Mouse (Mus musculus) MEL (cell line): ENCODE results near the gene Slco2a1. TPM values are rescaled to one million over a fixed set of nuclear protein-coding genes. Genes with fewer than 3 reads are reported as not detected.

Experiments
- DNase-seq: peaks from one replicate; pipeline ENCODE4 v3.0.0; 2011; ENCODE audit warnings: low read depth, low spot score
- H3K27ac ChIP-seq: 2 replicates; pipeline ENCODE4 v1.5.1; 2012; ENCODE audit warnings: low read depth, mild to moderate bottlenecking, control low read depth, low read length, moderate library complexity; ENCODE audit not compliant: control insufficient read depth
- H3K27me3 ChIP-seq, 2 experiments: fragments of 150-350 bp in 1 of 2; sonication (generic) in 1 of 2; 2 replicates each; pipeline ENCODE4 v1.6.1; 2012; ENCODE audit warnings: low read length in 2 of 2, mild to moderate bottlenecking in 2 of 2, improper control_type of control experiment in 1 of 2, moderate library complexity in 1 of 2; ENCODE audit not compliant: insufficient read depth in 2 of 2, control insufficient read depth in 1 of 2
- H3K36me3 ChIP-seq, 2 experiments: 2 replicates each; pipeline ENCODE4 v1.6.1; 2012 to 2014; ENCODE audit warnings: low read length in 2 of 2, improper control_type of control experiment in 1 of 2, inconsistent platforms in 1 of 2, mild to moderate bottlenecking in 1 of 2; ENCODE audit not compliant: insufficient read depth in 2 of 2, control insufficient read depth in 1 of 2
- H3K4me1 ChIP-seq, 2 experiments: fragments of 150-350 bp in 1 of 2; sonication (generic) in 1 of 2; 2 replicates each; pipeline ENCODE4 v1.6.1; 2012; ENCODE audit warnings: low read length in 2 of 2, improper control_type of control experiment in 1 of 2, mild to moderate bottlenecking in 1 of 2; ENCODE audit not compliant: insufficient read depth in 2 of 2, control insufficient read depth in 1 of 2
- H3K4me3 ChIP-seq, 2 experiments: fragments of 150-350 bp in 1 of 2; sonication (generic) in 1 of 2; 2 replicates each; pipeline ENCODE4 v1.5.1; 2012; ENCODE audit warnings: low read depth in 2 of 2, low read length in 2 of 2, mild to moderate bottlenecking in 2 of 2, moderate library complexity in 2 of 2, control low read depth in 1 of 2, improper control_type of control experiment in 1 of 2; ENCODE audit not compliant: control insufficient read depth in 1 of 2, insufficient read depth in 1 of 2
- H3K79me2 ChIP-seq: 2 replicates; pipeline ENCODE4 v1.6.1; 2012; ENCODE audit warnings: mild to moderate bottlenecking, low read length, moderate library complexity; ENCODE audit not compliant: control insufficient read depth, poor library complexity, insufficient read depth
- H3K9ac ChIP-seq: 2 replicates; pipeline ENCODE4 v1.6.1; 2012; ENCODE audit warnings: low read depth, mild to moderate bottlenecking, control low read depth, low read length, moderate library complexity; ENCODE audit not compliant: control insufficient read depth, poor library complexity, severe bottlenecking
- H3K9me3 ChIP-seq: fragments of 150-350 bp; sonication (generic); replicated peaks from 2 replicates; pipeline ENCODE4 v1.6.1; 2012; ENCODE audit warnings: mild to moderate bottlenecking, low read length, improper control_type of control experiment, moderate library complexity; ENCODE audit not compliant: insufficient read depth
- CHD2 ChIP-seq: IDR thresholded peaks from 2 replicates; pipeline ENCODE4 v1.6.1; 2011; ENCODE audit warnings: low read length, improper control_type of control experiment
- CTCF ChIP-seq, 3 experiments: IDR thresholded peaks in 2 of 3; conservative IDR thresholded peaks in 1 of 3; 2 replicates each; pipeline ENCODE4 v1.5.1; 2011 to 2012; ENCODE audit warnings: low read length in 3 of 3, low read depth in 2 of 3, mild to moderate bottlenecking in 2 of 3, improper control_type of control experiment in 1 of 3, inconsistent platforms in 1 of 3, mixed read lengths in 1 of 3, moderate library complexity in 1 of 3; ENCODE audit not compliant: control insufficient read depth in 1 of 3, insufficient read depth in 1 of 3, poor library complexity in 1 of 3, severe bottlenecking in 1 of 3
- E2F4 ChIP-seq: IDR thresholded peaks from 2 replicates; pipeline ENCODE4 v1.6.1; 2011; ENCODE audit warnings: low read depth, low read length, improper control_type of control experiment, borderline replicate concordance
- ELF1 ChIP-seq: IDR thresholded peaks from 2 replicates; pipeline ENCODE4 v1.6.1; 2014; ENCODE audit warnings: low read depth, mild to moderate bottlenecking, inconsistent platforms, low read length, improper control_type of control experiment, moderate library complexity
- EP300 ChIP-seq, 2 experiments: IDR thresholded peaks; 2 replicates each; pipeline ENCODE4 v1.6.1; 2011; ENCODE audit warnings: improper control_type of control experiment in 2 of 2, low read length in 2 of 2, low read depth in 1 of 2, mild to moderate bottlenecking in 1 of 2
- GABPA ChIP-seq: IDR thresholded peaks from 2 replicates; pipeline ENCODE4 v1.6.1; 2012; ENCODE audit warnings: low read depth, mild to moderate bottlenecking, inconsistent platforms, low read length, improper control_type of control experiment, moderate library complexity
- HCFC1 ChIP-seq: IDR thresholded peaks from 2 replicates; pipeline ENCODE4 v1.6.1; 2012; ENCODE audit warnings: low read depth, mild to moderate bottlenecking, inconsistent platforms, low read length, improper control_type of control experiment, moderate library complexity
- KAT2A ChIP-seq: conservative IDR thresholded peaks from 2 replicates; pipeline ENCODE4 v1.6.1; 2012; ENCODE audit warnings: low read depth, low read length, improper control_type of control experiment, inconsistent platforms
- MAX ChIP-seq: IDR thresholded peaks from 2 replicates; pipeline ENCODE4 v1.6.1; 2011; ENCODE audit warnings: low read length, improper control_type of control experiment
- MAZ ChIP-seq: IDR thresholded peaks from 2 replicates; pipeline ENCODE4 v1.6.1; 2012; ENCODE audit warnings: low read depth, mild to moderate bottlenecking, inconsistent platforms, low read length, improper control_type of control experiment
- MEF2A ChIP-seq: IDR thresholded peaks from 2 replicates; pipeline ENCODE4 v1.6.1; 2014; ENCODE audit warnings: low read depth, mild to moderate bottlenecking, inconsistent platforms, low read length, improper control_type of control experiment; ENCODE audit not compliant: poor library complexity, insufficient replicate concordance, severe bottlenecking; ENCODE audit errors: extremely low read depth
- MXI1 ChIP-seq: IDR thresholded peaks from 2 replicates; pipeline ENCODE4 v1.6.1; 2011; ENCODE audit warnings: mild to moderate bottlenecking, low read depth, low read length, improper control_type of control experiment
- MYB ChIP-seq: IDR thresholded peaks from 2 replicates; pipeline ENCODE4 v1.6.1; 2011; ENCODE audit warnings: mild to moderate bottlenecking, low read depth, low read length, improper control_type of control experiment
- MYC ChIP-seq: IDR thresholded peaks from 2 replicates; pipeline ENCODE4 v1.6.1; 2011; ENCODE audit warnings: low read depth, mild to moderate bottlenecking, low read length, improper control_type of control experiment, moderate library complexity
- POLR2A ChIP-seq, 2 experiments: IDR thresholded peaks; 2 replicates each; pipeline ENCODE4 v1.6.1; 2011 to 2012; ENCODE audit warnings: low read length in 2 of 2, mild to moderate bottlenecking in 2 of 2, control low read depth in 1 of 2, improper control_type of control experiment in 1 of 2, low read depth in 1 of 2, moderate library complexity in 1 of 2; ENCODE audit not compliant: control insufficient read depth in 1 of 2, insufficient read depth in 1 of 2, poor library complexity in 1 of 2
- POLR2AphosphoS2 ChIP-seq: IDR thresholded peaks from 2 replicates; pipeline ENCODE4 v1.6.1; 2011; ENCODE audit warnings: low read length, improper control_type of control experiment
- POLR2AphosphoS5 ChIP-seq: IDR thresholded peaks from 2 replicates; pipeline ENCODE4 v1.6.1; 2012; ENCODE audit warnings: low read depth, borderline replicate concordance, mild to moderate bottlenecking, inconsistent platforms, low read length, moderate library complexity, mixed read lengths
- RAD21 ChIP-seq: IDR thresholded peaks from 2 replicates; pipeline ENCODE4 v1.6.1; 2011; ENCODE audit warnings: mild to moderate bottlenecking, low read depth, low read length, improper control_type of control experiment
- SIN3A ChIP-seq: IDR thresholded peaks from 2 replicates; pipeline ENCODE4 v1.6.1; 2012; ENCODE audit warnings: low read length, improper control_type of control experiment, inconsistent platforms
- SMC3 ChIP-seq: IDR thresholded peaks from 2 replicates; pipeline ENCODE4 v1.6.1; 2011; ENCODE audit warnings: low read depth, low read length, improper control_type of control experiment
- TBP ChIP-seq: IDR thresholded peaks from 2 replicates; pipeline ENCODE4 v1.8.0; 2011; ENCODE audit warnings: low read depth, low read length, improper control_type of control experiment
- USF1 ChIP-seq: IDR thresholded peaks from 2 replicates; pipeline ENCODE4 v1.6.1; 2014; ENCODE audit warnings: low read depth, mild to moderate bottlenecking, inconsistent platforms, low read length, improper control_type of control experiment, moderate library complexity
- USF2 ChIP-seq, 2 experiments: IDR thresholded peaks; 2 replicates each; pipeline ENCODE4 v1.6.1; 2011 to 2012; ENCODE audit warnings: improper control_type of control experiment in 2 of 2, low read length in 2 of 2, borderline replicate concordance in 1 of 2, inconsistent platforms in 1 of 2, low read depth in 1 of 2, mild to moderate bottlenecking in 1 of 2; ENCODE audit not compliant: insufficient read depth in 1 of 2
- ZKSCAN1 ChIP-seq: IDR thresholded peaks from 2 replicates; pipeline ENCODE4 v1.6.1; 2012; ENCODE audit warnings: low read depth, mild to moderate bottlenecking, inconsistent platforms, low read length, improper control_type of control experiment, moderate library complexity
- ZMIZ1 ChIP-seq: IDR thresholded peaks from 2 replicates; pipeline ENCODE4 v1.6.1; 2012; ENCODE audit warnings: low read depth, mild to moderate bottlenecking, inconsistent platforms, low read length, improper control_type of control experiment, moderate library complexity
- ZNF384 ChIP-seq: IDR thresholded peaks from 2 replicates; pipeline ENCODE4 v1.6.1; 2012; ENCODE audit warnings: low read depth, mild to moderate bottlenecking, inconsistent platforms, low read length, improper control_type of control experiment
- polyA plus RNA-seq, 2 experiments: library from polyadenylated mRNA; stranded (reverse) in 1 of 2; unstranded in 1 of 2; fragments of >175 nt in 1 of 2; fragments of >200 nt in 1 of 2; gene quantifications; 2 replicates each; pipeline versions ENCODE4 v1.2.1 to v1.2.4; 2012; ENCODE audit warnings: low replicate concordance in 2 of 2, low read depth in 1 of 2; ENCODE audit not compliant: insufficient read length in 2 of 2, insufficient read depth in 1 of 2, missing spikeins in 1 of 2
- total RNA-seq: library from RNA; depleted of rRNA; stranded (reverse); fragments of 300-350 nt; gene quantifications from 2 replicates; pipeline ENCODE4 v1.2.3, GENCODE M21; 2012

The Slco2a1 gene
- total and polyA plus RNA-seq, 3 experiments = 0.01 TPM; not detected in 2

- no peak overlapping the region for H3K27ac ChIP-seq
- no peaks in the 10 kb centered on the region for H3K79me2 ChIP-seq
- TF ChIP-seq USF1 (no peak), ZMIZ1 (no peak), MEF2A (no peak), ZNF384 (no peak), MYB (no peak), E2F4 (no peak), RAD21 (no peak), MAZ (no peak), MXI1 (no peak), TBP (no peak), GABPA (no peak), POLR2AphosphoS2 (no peak), KAT2A (no peak), SMC3 (no peak), EP300 (IDR thresholded peaks at IDR 0.05; ENCODE audit: low read depth in 1 of 2, low read length in 2 of 2) (no peak)
- no peaks in the 10 kb centered on the region for H3K9me3 ChIP-seq
- H3K4me1 ChIP-seq = no peaks in the 10 kb centered on the region
- H3K4me3 ChIP-seq = no peak overlapping the region
- H3K36me3 ChIP-seq = no peaks in the 10 kb centered on the region
- no peak for DNase-seq
- H3K27me3 ChIP-seq = no peaks in the 10 kb centered on the region
- H3K9ac ChIP-seq = no peak overlapping the region
These were observed 41.5 kb downstream of the Slco2a1 start for GRCm38 (mm10) chr9:103030041-103030440.

DNA sequence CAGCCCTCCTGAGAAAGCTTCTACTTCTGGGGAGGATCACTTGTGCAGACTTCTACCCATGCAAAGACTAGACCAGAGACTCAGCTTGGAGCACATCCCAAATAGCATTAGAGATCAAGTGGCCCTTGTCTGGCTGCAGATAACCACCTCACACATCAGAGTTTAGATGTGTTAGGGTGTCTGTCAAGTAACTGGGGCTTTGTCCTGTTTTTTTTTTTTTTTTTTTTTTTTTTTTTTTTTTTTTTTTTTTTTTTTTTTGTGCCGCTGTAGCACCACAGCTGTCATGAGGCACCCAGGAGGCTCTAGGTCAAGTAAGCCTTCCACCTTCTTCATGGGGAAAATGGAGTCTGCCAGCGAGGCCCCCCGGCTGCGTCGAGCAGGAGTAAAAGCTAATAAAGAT lies 42.7 kb downstream of the Slco2a1 start:
- Histone ChIP-seq H3K9ac (no peak overlapping the region), H3K79me2 (no peaks in the 10 kb centered on the region), H3K4me3 (no peak overlapping the region), H3K36me3 (no peaks in the 10 kb centered on the region), H3K4me1 (no peaks in the 10 kb centered on the region), H3K27me3 (no peaks in the 10 kb centered on the region), H3K9me3 (no peaks in the 10 kb centered on the region), H3K27ac (no peak overlapping the region)
- no peak for DNase-seq
- TF ChIP-seq POLR2A (IDR thresholded peaks at IDR 0.05; ENCODE audit: control insufficient read depth in 1 of 2, insufficient read depth in 1 of 2, low read depth in 1 of 2, low read length in 2 of 2, poor library complexity in 1 of 2) = no peak
- no peak for TF ChIP-seq MAX

GRCm38 (mm10) chr9:103032193-103032592 lies 43.7 kb downstream of the Slco2a1 start:
- Histone ChIP-seq H3K27ac (no peak overlapping the region), H3K9ac (no peak overlapping the region), H3K9me3 (no peaks in the 10 kb centered on the region), H3K27me3 (no peaks in the 10 kb centered on the region)
- no peak for DNase-seq
- TF ChIP-seq HCFC1 = no peak
- TF ChIP-seq ELF1 = no peak
- TF ChIP-seq MYC = no peak
- no peak for TF ChIP-seq MXI1
- TF ChIP-seq CTCF (IDR thresholded peaks at IDR 0.05 in 2 of 3, conservative IDR thresholded peaks at IDR 0.05 in 1 of 3; ENCODE audit: control insufficient read depth in 1 of 3, insufficient read depth in 1 of 3, low read depth in 2 of 3, low read length in 3 of 3, poor library complexity in 1 of 3, severe bottlenecking in 1 of 3) = no peak
- TF ChIP-seq MEF2A = no peak
- TF ChIP-seq SIN3A = no peak
- TF ChIP-seq ZKSCAN1 = no peak
- no peak for TF ChIP-seq EP300 (IDR thresholded peaks at IDR 0.05; ENCODE audit: low read depth in 1 of 2, low read length in 2 of 2)
- no peak for TF ChIP-seq TBP
- no peak for TF ChIP-seq USF2 (IDR thresholded peaks at IDR 0.05; ENCODE audit: borderline replicate concordance in 1 of 2, insufficient read depth in 1 of 2, low read depth in 1 of 2, low read length in 2 of 2)
- TF ChIP-seq POLR2AphosphoS5 = no peak
- no peak for TF ChIP-seq CHD2
- no peak for TF ChIP-seq ZMIZ1
- TF ChIP-seq MYB = no peak
- TF ChIP-seq, all 39 proteins: peak for 0
- Histone ChIP-seq H3K4me1 (no peaks in the 10 kb centered on the region), H3K4me3 (no peak overlapping the region), H3K36me3 (no peaks in the 10 kb centered on the region), H3K79me2 (no peaks in the 10 kb centered on the region)
